Mouse (Mus musculus): ENCODE data around the gene Gfi1.

DNA sequence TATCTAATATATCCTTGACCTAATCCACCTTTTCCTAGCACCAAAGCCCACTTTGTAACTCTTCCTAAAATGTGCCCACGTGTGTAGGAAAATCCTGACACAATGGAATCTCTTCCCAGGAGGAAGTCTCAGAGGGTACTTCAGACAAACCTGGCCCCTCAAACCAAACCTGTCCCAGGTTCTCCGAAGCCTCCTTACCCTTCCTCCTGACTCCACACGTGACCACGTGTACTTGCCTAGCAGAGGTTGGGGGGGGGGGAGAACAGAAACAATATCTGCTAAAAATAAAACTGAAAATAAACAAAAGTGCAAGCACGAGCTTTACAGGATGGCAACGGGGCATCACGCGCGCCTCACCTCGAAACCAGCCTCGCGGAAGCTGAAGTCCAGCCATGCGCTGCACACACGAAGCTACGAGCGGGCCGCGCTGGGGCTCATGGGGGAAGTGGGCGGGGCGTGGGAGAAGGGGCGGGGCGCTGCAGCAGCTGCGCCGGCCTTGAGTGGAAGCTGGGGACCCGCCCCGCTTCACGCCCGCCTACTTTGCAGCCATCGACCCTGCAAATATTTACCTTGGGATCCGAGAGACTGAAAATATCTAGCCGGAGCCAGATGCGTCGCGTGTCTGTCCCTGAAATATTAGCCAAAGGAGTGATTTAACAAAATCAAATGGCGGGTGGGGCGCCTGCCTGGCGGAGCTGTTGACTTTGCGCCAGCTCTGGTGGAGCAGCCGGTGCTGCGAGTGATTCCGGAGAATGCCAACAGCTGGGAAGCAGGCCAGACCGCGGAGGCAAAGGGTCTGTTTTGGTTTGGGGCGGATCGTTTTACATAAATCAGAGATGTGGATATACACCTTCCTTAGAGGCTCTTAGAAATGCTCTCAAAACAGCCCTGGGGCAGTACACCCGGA lies 38.0 kb downstream of the Gfi1 start:
- TF ChIP-seq CTCF (IDR thresholded peaks at IDR 0.05; ENCODE audit: extremely low read depth, insufficient read depth, insufficient read length, insufficient replicate concordance) (no peak), POLR2A (IDR thresholded peaks at IDR 0.05; ENCODE audit: low read depth, low read length) (peak; percentile 19; the same call in 1 of the 2 replicates)
